Mouse (Mus musculus) embryo, embryonic 11.5 days (tissue): ENCODE data around the gene Mnx1.

ENCODE experiments used
- DNase-seq: peaks from one replicate; pipeline ENCODE4 v3.0.0-alpha.2; 2012; ENCODE audit warnings: low read depth, low spot score

The Mnx1 gene

GRCm38 (mm10) chr5:29478208-29479197 is at the start of gene Mnx1:
Gene Mnx1, minus strand, starts transcription at chr5:29478470.
- DNase-seq = no peak

- DNase-seq = no peak
Observed at GRCm38 (mm10) chr5:29516432-29516831, 38.2 kb upstream of the Mnx1 start.

GRCm38 (mm10) chr5:29515888-29516287 is 37.6 kb upstream of the Mnx1 start:
- DNase-seq = no peak

- DNase-seq = no peak
Observed at GRCm38 (mm10) chr5:29507013-29507412, 28.7 kb upstream of the Mnx1 start.

GRCm38 (mm10) chr5:29487321-29487720 is 9.1 kb upstream of the Mnx1 start:
- DNase-seq = no peak

- no peak for DNase-seq
Observed at GRCm38 (mm10) chr5:29485941-29486320, 7.7 kb upstream of the Mnx1 start.

GRCm38 (mm10) chr5:29484965-29485940 is 7.0 kb upstream of the Mnx1 start:
- no peak for DNase-seq

- no peak for DNase-seq
Observed at GRCm38 (mm10) chr5:29483801-29484200, 5.5 kb upstream of the Mnx1 start.

GRCm38 (mm10) chr5:29479198-29479593 is 926 bp upstream of the Mnx1 start:
- no peak for DNase-seq

GRCm38 (mm10) chr5:29477474-29478207 is 629 bp downstream of the Mnx1 start:
- DNase-seq = no peak

- DNase-seq = no peak
Observed at GRCm38 (mm10) chr5:29476021-29476420, 2.2 kb downstream of the Mnx1 start.

- no peak for DNase-seq
Observed at GRCm38 (mm10) chr5:29475556-29475955, 2.7 kb downstream of the Mnx1 start.

- DNase-seq = no peak
Observed at GRCm38 (mm10) chr5:29475041-29475440, 3.2 kb downstream of the Mnx1 start.

GRCm38 (mm10) chr5:29474246-29474960 is 3.9 kb downstream of the Mnx1 start:
- DNase-seq = no peak

GRCm38 (mm10) chr5:29473551-29474245 is 4.6 kb downstream of the Mnx1 start:
- no peak for DNase-seq

GRCm38 (mm10) chr5:29471855-29472665 is 6.2 kb downstream of the Mnx1 start:
- DNase-seq = no peak

- DNase-seq = no peak
Observed at GRCm38 (mm10) chr5:29471396-29471795, 6.9 kb downstream of the Mnx1 start.

- no peak for DNase-seq
Observed at GRCm38 (mm10) chr5:29470851-29471394, 7.3 kb downstream of the Mnx1 start.

- no peak for DNase-seq
Observed at GRCm38 (mm10) chr5:29470271-29470670, 8.0 kb downstream of the Mnx1 start.
